Mouse (Mus musculus) E14TG2a.4 (cell line): ENCODE data around the gene Ihh.
A peak's percentile ranks its signal among the peaks of the same experiment; 100 is the strongest.

Experiments used
- H3K27me3 ChIP-seq: 2 replicates; pipeline ENCODE4 v1.6.1; 2014; ENCODE audit warnings: low read length, control low read depth; ENCODE audit not compliant: insufficient read depth
- H3K36me3 ChIP-seq: 2 replicates; pipeline ENCODE4 v1.6.1; 2014; ENCODE audit warnings: low read length, control low read depth; ENCODE audit not compliant: insufficient read depth
- H3K4me1 ChIP-seq: replicated peaks from 2 replicates; pipeline ENCODE4 v1.6.1; 2014; ENCODE audit warnings: low read depth, low read length, control low read depth
- H3K4me3 ChIP-seq: replicated peaks from 2 replicates; pipeline ENCODE4 v1.5.1; 2014; ENCODE audit warnings: mild to moderate bottlenecking, low read length
- H3K9me3 ChIP-seq: 2 replicates; pipeline ENCODE4 v1.6.1; 2014; ENCODE audit warnings: low read length, control low read depth
- CTCF ChIP-seq: conservative IDR thresholded peaks from 2 replicates; pipeline ENCODE4 v1.5.1; 2014; ENCODE audit warnings: low read length
- NANOG ChIP-seq: IDR thresholded peaks from 2 replicates; pipeline ENCODE4 v1.6.1; 2014; ENCODE audit warnings: borderline replicate concordance, low read length, mixed read lengths
- POU5F1 ChIP-seq: IDR thresholded peaks from 2 replicates; pipeline ENCODE4 v1.6.1; 2014; ENCODE audit warnings: low read length, borderline replicate concordance

Gene Ihh

DNA sequence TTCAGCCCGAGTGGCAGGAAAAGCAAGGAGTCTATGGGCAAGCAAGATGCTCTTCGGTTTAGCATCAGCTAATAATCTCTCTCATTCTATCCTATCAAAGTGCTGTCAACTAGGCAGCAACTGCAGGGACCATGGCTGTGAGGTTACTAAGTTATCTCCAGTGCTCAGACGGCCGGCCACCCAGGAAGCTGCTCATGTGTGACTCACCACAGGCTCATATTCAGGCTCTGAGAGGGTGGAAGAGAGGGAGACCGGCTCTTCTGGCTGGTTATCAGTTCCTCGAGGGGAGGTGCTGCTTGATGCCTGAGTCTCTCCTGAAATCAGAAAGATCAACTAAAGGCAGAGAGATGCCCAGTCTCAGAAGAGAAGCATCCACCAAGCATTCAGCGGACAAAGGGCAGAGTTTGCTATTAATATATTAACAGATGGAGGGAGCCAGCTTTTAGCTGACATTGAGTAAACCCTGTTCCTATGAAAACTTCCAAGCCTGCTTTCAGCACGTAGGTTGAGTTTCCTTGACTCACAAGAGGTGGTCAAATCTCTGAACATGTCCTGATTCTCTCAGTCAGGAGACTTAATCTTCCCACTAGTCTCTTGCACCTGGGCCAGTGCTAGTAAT, 16.6 kb upstream of the Ihh start:
- H3K4me1 ChIP-seq, result peaks cover 22% of the 10 kb centered on the region
- H3K9me3 ChIP-seq, result no peaks in the 10 kb centered on the region
- TF ChIP-seq POU5F1, result no peak
- TF ChIP-seq NANOG, result no peak
- no peak for TF ChIP-seq CTCF
- peaks cover 4% of the 10 kb centered on the region; the same call in 1 of the 2 replicates for H3K36me3 ChIP-seq
- peaks cover 13% of the 10 kb centered on the region for H3K27me3 ChIP-seq
- no peak overlapping the region for H3K4me3 ChIP-seq

DNA sequence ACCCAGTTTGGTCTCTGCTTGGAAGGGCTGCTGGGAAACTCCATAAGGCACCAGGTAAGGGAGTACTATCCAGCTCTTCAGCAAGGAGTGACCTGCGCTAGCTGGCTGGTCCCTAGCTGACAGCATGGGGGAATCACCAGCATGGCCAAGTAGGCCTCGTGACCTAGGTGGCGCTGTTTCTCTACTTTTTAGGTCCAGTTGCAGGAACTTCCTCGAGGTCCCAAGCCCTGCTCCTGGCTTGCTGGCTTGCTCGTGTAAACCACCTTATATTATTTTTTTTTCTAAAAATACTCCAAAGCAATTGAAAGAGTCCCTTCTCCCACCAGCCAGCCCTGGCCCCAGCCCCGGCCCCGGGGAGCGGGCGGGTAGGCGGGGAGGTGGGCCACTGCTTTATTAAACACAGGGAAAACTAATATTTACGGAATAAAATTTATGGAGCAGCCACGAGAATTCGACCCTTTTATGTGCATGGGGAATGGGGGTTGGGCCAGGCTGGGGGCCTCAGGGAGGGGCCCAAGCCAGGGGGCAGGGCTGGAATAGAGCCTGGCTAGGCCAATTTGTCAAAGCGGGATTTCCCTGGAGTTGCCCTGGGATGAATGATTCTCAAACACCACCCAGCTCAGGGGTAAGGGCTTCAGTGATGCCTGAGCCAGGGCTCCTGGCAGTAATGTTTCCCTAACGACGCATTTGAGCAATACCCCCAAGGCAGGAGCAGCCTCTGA, 13.2 kb upstream of the Ihh start:
- no peaks in the 10 kb centered on the region for H3K9me3 ChIP-seq
- H3K4me3 ChIP-seq, result no peak overlapping the region
- peaks cover 4% of the 10 kb centered on the region; the same call in 1 of the 2 replicates for H3K36me3 ChIP-seq
- H3K4me1 ChIP-seq, result peaks cover 12% of the 10 kb centered on the region
- peaks cover 27% of the 10 kb centered on the region for H3K27me3 ChIP-seq
- TF ChIP-seq CTCF (peak; percentile 54), NANOG (no peak)

DNA sequence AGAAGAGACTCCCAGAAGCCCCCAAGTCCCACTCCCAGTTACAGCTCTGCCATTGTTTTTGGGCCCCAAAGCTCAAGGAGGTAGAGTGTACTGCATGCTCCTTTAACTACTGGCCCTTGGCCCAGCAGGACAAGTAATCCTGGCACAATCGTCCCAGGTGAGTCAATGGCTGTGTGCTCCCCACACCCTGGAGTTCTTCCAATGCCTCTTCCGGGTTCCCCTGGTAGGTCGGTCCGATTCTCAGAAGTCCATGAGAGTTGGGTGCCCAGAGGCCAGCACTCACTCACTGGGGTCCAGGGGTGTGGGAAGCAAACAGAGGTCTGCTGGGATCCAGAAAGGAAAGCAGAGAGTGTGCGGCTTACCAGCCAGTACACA, 11.4 kb upstream of the Ihh start:
- Histone ChIP-seq H3K27me3 (peaks cover 37% of the 10 kb centered on the region), H3K9me3 (no peaks in the 10 kb centered on the region), H3K4me1 (peaks cover 12% of the 10 kb centered on the region), H3K4me3 (no peak overlapping the region), H3K36me3 (peaks cover 4% of the 10 kb centered on the region; the same call in 1 of the 2 replicates)
- no peak for TF ChIP-seq NANOG
- TF ChIP-seq POU5F1, result no peak
- no peak for TF ChIP-seq CTCF

DNA sequence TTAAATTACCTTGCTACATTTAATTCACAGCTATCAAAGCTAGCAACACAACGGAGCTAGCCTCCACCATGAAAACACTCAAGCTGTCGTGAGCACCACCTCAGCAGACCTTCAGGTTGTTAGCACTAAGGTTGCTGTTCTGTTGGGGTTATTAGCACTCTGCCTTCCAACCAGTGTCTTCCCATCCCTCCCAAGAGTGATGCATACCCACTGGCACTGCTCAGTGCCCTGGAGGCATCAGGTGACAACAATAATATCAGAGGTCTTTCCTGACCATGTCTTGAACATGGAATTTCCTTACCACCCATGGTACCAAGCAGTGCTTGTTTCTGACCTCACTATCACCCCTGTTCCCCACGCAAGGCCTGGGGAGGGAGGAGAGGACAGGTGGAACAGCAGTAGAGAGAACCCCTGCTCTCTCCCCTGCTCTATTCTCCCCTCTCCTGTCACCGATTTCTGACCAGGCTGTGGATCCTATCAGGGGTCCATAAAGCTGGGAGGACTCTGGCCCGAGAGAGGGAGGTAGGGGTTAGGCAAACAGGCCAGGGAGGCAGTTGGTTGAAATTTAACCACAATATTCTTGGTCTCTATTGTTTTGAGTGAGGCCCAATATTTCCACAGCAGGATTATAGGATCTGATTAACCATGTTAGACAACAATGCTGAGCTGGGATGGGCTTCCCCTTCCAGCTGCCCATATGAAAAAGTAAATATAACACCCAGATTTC, 10.8 kb upstream of the Ihh start:
- Histone ChIP-seq H3K27me3 (peaks cover 43% of the 10 kb centered on the region), H3K9me3 (no peaks in the 10 kb centered on the region), H3K4me3 (no peak overlapping the region), H3K4me1 (peaks cover 12% of the 10 kb centered on the region), H3K36me3 (peaks cover under 1% of the 10 kb centered on the region; the same call in 1 of the 2 replicates)
- TF ChIP-seq NANOG, result no peak
- TF ChIP-seq CTCF, result no peak
- no peak for TF ChIP-seq POU5F1

DNA sequence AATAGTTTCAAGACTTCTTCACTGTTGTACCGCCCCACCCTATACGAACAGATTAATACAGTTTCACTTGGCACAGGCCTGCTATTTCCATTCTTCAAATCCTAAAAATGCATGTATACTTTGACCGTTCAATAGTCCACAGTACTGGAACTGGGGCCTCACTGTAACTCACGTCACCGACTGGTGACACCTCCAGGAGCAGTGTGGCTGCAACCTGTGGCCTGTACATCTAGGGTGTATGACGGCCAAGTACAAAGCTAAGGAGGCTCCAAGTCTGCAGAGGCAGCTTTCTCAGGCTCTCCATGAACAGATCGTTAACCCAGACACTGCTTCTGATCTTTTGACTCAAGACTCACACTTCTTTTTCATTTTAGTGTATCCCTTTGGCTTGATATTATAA, 10.2 kb upstream of the Ihh start:
- peaks cover 43% of the 10 kb centered on the region for H3K27me3 ChIP-seq
- H3K36me3 ChIP-seq, result no peaks in the 10 kb centered on the region
- H3K4me3 ChIP-seq, result no peak overlapping the region
- no peaks in the 10 kb centered on the region for H3K9me3 ChIP-seq
- TF ChIP-seq CTCF, result no peak
- no peak for TF ChIP-seq NANOG
- no peak for TF ChIP-seq POU5F1
- H3K4me1 ChIP-seq, result peaks cover 12% of the 10 kb centered on the region

DNA sequence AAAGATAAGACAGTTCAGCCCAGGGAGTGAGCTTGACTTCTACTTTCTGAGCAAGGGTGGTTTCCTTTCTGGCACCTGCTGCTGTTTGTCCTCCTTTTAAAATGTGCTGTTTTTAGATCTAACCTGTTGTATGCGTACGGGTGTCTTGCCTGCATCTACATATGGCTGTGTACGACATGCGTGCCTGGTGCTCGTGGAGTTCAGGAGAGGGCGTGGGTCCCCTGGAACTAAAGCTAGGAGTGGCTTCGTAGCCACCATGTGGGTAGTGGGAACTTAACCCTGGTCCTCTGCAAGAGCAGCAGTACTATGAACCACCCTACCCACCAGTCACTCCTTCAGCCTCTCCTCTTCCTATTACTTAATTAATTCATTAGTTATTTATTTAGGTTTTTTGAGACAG, 8.6 kb upstream of the Ihh start:
- Histone ChIP-seq H3K9me3 (no peaks in the 10 kb centered on the region), H3K4me3 (no peak overlapping the region), H3K4me1 (peaks cover 10% of the 10 kb centered on the region), H3K36me3 (no peaks in the 10 kb centered on the region), H3K27me3 (peaks cover 51% of the 10 kb centered on the region)
- no peak for TF ChIP-seq NANOG

DNA sequence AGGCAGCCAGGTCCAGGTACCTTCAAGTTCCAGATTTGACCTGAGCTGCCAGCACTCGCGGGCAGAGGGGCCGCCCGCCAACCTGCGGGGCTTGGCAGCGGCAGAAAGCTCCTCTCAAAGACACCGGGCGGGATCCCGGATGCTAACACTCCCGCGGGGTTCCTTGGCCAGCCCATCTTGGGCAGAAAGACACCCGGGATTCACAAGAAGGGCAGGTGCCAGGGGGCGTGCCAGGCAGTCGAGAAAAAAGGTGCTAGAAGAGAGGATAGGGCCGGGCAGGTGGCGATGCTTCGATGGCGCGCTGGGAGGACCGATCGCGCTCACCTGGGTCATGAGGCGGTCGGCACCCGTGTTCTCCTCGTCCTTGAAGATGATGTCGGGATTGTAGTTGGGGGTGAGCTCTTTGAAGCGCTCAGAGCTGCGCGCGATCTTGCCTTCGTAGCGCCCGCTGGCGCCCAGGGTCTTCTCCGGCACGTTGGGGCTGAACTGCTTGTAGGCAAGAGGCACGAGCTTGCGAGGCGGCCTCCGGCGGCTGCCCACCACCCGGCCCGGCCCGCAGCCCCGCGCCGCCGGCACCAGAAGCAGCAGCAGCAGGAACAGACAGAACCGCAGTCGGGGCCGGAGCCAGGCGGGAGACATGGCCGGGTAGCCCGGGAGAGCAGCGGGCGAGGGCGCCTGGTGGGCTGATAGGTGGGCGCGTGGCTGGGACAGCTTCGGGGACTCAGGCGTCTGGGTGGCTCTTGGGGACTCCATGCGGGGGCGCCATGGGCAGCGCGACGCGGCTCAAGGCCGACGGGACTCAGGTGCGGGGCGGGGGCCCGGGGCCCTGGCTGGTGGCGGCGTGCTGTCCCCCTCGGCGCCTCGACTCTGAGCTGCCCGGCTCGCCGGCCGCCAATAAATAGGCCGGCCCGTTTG, 639 bp downstream of the Ihh start:
- peak overlapping the region; percentile 66 for H3K4me3 ChIP-seq
- H3K27me3 ChIP-seq, result peaks cover 94% of the 10 kb centered on the region
- no peak for TF ChIP-seq POU5F1
- no peak for TF ChIP-seq CTCF
- no peak for TF ChIP-seq NANOG

DNA sequence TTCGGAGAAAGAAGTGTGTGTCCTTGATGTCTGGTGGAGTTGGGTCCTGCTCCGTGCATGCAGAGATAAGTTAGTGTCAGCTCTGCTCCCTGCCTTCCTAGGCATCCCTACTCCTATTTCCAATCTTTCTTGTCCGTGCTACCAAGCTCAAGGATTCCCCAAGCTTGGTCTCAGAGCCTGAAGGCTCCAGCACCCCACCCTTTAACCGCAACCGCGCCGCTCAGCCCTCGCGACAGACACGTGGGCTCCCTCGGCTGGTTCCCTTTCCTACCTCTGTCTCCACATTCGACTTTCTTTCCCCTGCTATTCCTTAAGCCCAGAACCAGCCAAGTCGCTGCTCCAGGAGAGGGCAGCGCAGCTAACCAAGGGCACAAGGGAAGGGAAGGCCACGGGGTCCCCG, 1.4 kb downstream of the Ihh start:
- Histone ChIP-seq H3K36me3 (no peaks in the 10 kb centered on the region), H3K4me1 (peaks cover 42% of the 10 kb centered on the region), H3K27me3 (peaks cover 96% of the 10 kb centered on the region), H3K4me3 (peak overlapping the region; percentile 66; the same call in 1 of the 2 replicates), H3K9me3 (no peaks in the 10 kb centered on the region)
- TF ChIP-seq POU5F1 (no peak), CTCF (no peak), NANOG (no peak)

More for the DNA sequence above, 639 bp downstream of the Ihh start:
- Histone ChIP-seq H3K36me3 (no peaks in the 10 kb centered on the region), H3K9me3 (no peaks in the 10 kb centered on the region), H3K4me1 (peaks cover 41% of the 10 kb centered on the region)
